Mouse (Mus musculus): ENCODE data around the gene Serbp1. TPM values are rescaled to one million over a fixed set of nuclear protein-coding genes. Genes with fewer than 3 reads are reported as not detected.
A peak's percentile ranks its signal among the peaks of the same experiment; 100 is the strongest.

The Serbp1 gene
- total RNA-seq, 2 experiments from 2014 or later = 434 to 996 TPM

DNA sequence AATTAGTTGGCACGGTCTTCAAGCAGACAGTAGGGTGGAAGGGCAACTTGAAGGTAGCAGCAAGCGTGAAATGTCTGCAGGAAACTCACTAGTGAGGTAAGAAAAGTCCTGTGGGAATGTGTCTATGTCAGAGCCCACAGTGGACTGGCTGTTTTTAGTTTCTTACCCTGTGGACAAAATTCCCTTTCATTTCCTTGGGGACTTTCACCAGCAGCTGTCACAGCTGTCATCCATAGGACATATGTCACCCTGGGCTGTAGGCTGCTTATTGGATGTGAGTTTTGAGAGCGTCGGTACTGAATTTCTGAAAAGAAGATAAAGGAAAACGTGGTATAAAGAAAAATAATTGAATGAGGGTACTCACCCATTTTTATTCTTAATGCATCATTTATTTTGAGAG, 60.8 kb downstream of the Serbp1 start:
- no peak for ATAC-seq (ENCODE audit: poor library complexity, severe bottlenecking)

DNA sequence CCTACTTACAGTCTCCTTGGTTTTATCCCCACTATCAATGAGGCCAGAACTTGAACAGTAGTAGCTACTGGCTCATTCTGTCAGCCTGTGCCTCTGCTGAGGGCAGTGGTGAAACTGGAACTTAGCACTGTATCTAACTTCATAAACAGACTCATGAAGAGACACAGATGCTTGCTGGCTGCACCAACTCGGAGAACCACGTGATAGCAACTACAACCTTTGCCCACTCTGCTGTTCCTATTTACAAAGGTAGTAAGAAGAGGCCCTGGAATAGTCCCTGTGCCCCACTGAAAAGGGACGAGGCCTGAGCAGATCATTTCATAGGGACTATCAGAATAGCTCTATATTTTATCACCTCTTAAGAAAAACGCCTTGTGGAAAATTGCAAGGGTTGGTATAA, 62.3 kb downstream of the Serbp1 start:
- no peak for ATAC-seq (ENCODE audit: poor library complexity, severe bottlenecking)

DNA sequence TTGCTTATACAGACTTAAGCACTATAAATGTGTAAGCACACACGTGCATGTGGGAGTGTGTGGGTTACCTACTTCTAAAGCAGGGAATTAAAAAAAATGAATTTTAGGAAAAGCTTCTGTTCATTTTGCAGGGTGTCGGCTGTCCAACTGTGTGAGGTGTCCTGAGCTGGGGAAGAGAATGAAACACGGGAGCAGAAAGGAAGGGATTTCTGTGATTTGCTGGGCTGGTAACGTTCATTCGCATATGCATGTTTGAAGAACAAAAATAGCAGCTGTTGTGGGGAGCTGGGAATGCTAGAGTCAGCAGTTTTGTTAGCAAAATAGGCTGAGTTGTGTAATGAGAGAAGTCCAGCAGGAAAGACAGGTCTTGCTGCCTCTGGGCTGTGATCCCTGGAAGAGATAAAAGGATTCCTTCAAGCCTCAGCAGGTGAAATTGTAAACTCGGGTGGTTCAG, 62.8 kb downstream of the Serbp1 start:
- no peak for ATAC-seq (ENCODE audit: poor library complexity, severe bottlenecking)

DNA sequence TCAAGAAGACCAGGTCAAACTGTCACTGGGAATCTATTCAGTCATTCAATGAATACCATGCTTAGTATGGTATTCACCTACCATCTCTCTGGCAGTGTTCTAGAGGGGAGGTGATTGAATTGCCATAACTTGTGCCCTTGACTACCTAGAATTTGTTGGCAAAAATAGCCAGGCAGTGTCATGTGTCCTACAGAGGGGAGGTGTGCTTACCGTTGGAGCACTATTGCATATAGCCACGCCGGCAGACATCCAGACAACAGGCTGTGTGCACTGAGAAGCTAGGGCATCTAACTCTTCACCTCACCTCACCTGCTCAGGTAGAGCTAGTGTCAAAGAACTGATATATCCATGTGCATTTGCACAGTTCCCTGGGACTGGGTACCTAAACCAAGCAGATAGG, 63.3 kb downstream of the Serbp1 start:
- no peak for ATAC-seq (ENCODE audit: poor library complexity, severe bottlenecking)

DNA sequence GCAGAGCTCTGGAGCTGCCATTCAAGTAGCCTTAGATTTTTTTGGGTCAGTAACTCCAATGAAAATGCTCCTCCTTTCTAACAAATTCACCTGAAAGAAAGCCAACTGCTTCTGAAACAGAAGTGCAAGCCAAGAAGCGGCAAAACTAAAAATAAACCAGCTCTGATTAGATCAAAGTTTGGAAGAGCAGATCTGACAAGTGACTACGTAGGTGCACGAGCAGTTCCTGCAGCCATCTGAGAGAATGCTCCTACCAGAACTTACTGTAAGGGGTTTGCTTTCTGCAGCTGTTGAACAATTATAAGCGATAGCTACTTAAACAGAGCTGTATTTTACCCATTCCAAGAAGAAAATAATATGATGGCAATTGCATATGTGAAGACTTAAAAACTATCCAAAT, 64.5 kb downstream of the Serbp1 start:
- ATAC-seq (ENCODE audit: poor library complexity, severe bottlenecking) = no peak

DNA sequence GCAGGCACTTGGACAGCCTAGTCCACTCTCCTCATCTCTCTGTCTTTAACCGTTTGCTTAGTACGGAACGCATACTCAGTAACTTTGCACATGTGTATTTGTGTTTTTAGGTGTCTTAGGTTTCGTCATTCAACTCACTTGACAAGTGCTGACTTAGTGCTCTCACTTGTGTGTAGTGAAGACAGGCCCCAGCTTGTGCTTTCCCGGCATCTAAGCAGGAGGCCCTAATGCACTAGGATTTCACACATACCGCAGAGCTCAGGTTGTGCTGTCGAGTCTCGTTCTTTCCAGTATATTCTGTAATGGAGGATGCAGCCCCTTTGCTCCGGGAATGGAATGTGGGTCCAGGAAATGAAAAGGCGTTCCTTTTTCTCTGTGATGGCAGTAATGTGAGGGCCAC, 65.2 kb downstream of the Serbp1 start:
- no peak for ATAC-seq (ENCODE audit: poor library complexity, severe bottlenecking)

DNA sequence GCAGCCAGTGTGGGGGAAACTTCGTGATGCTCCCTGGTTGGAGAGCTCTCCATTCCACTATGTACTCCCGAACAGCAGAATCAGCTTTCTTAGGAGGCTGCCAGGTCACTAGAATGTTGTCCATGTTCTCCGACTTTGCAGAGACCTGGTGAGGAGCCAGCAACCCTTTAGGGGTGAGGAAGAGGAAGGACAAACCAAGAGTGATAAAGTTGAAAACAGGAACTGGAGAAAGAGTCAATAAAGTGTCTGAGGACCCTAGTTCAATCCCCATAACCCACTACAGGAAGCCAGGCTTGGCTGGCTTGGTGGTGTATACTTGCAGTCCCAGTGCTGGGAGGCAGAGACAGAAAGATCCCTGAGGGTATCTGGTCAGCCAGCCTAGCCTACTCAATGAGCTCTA, 71.0 kb downstream of the Serbp1 start:
- ATAC-seq (ENCODE audit: poor library complexity, severe bottlenecking) = no peak

DNA sequence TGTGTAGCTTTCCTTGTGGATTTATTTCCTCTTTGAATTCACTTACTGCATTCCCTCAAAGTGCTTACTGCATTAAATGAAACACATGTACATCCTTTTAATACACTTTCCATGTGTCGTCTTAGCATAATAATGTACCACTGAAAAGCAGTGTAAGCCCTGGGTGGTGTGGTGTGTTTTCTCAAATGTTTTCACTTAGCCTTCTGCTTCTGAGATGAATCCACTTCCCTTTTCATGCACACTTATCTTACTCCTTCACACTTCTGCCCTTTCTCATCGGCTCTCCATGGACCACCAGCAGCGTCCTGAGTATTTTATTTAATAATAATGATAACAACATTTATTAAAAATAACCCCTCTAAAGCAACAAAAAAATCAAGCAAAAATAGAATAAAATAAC, 71.8 kb downstream of the Serbp1 start:
- ATAC-seq (ENCODE audit: poor library complexity, severe bottlenecking) = no peak

DNA sequence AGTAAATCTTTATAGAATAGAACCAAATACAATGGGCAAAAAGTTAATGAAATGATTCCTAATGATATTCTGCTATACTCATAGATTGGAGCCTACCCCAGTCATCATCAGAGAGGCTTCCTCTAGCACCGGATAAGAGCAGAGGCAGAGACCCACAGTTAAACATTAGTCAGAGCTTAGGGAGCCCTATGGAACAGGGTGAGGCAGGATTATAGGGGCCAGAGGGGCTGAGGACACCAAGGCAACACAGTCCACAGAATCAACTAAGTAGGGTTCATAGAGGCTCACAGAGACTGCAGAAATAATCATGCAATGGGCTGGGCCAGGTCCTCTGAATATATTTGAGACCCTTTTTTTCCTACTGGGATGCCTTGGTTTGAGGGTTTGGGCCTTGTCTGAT, 76.7 kb downstream of the Serbp1 start:
- no peak for ATAC-seq (ENCODE audit: poor library complexity, severe bottlenecking)

DNA sequence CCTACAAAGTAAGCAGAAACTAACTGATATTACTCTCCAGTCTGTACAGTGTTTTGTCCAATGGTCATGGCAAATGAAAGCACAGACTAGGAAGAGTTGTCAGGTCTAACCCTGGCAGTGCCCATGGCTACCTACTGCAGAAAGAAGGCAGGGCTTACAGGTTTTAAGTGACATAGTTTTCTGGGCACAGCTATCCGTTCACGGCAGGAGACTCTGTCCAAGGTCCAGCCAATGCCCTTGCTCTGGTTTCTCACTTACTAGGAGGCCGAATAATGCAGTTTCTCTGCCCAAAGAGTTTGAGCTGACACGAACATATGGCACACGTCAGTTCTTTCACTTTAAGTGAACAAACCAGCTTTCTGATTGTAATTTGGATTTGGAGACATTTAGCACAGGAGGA, 79.1 kb downstream of the Serbp1 start:
- ATAC-seq (ENCODE audit: poor library complexity, severe bottlenecking) = no peak

DNA sequence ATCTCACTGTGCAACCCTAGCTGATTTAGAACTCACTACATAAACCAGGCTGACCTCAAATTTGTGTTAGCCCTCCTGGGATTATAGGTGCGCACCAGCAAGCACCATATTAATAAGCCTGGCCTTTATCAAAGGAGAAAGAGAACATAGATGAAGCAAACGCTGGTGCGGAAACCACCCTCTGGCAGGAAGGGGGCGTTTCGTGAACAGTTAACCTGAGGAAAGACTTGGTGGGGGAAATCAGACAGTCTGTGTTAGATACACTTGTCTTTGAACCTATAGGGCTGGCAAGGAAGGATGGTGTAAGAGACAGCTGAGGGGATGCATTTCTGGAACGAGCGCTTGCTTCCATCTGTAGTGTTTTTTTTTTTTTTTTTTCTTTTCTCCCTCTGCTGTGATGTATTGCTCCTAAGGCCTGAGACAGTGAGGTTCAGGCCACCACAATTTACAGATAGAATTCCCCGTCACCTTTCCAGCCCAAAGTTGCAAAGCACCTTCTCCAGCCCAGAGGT, 79.9 kb downstream of the Serbp1 start:
- ATAC-seq (ENCODE audit: poor library complexity, severe bottlenecking) = peak; percentile 41

DNA sequence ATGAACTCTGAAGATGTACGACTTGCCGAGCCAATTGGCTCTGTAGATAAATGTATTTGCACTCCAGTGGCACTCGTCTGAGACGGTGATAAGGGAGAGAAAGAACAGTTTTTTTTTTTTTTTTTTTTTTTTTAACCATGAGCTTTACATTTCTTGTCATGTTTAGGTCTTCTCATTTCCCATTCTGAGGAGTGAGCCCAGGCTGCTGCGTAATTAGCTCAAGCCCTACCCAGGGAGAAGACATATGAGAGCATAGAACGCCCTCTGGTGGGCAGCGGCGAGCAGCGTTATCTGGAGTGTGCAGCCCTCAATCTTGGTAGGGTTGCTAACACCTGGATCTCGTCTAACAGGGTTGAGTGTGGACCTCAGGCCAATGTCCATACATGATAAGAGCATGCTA, 80.5 kb downstream of the Serbp1 start:
- ATAC-seq (ENCODE audit: poor library complexity, severe bottlenecking) = peak; percentile 78

DNA sequence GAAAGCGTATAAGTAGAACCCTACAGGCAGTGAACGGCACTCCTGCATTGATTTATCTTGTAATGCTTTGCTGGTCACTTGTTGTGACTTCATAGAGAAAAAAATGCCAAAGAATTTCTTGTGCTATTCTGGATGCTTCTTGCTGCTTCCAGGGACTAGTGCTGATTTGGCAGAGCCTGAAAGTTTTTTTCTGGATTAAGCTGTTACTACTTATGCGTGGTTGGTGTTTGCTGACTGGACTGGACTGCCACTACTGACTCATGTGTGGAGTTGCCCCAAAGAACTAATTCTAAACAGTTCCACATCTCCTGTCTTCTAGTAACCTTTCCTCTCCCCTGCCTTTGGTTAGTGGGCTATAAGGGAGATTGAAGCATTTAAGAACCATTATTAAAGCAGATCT, 85.8 kb downstream of the Serbp1 start:
- ATAC-seq (ENCODE audit: poor library complexity, severe bottlenecking) = no peak

DNA sequence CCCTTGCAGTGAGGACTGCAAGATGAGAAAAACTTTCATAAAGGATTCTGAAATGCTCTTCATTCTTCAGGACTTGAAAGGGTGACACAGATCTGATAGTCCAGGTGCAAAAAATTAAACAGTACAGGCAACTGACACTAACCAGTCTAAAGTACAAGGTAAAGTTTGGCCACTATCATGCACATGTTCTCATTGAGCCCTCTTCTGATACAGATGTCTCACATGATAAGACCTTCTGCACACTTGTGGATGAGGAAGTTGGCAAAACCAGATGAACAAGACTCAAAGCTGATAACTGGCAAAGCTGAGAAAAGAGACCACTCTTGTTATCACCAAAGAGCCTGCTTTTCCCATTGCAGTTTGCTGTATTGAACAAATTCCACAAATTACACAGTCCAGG, 100.0 kb downstream of the Serbp1 start:
- ATAC-seq (ENCODE audit: poor library complexity, severe bottlenecking) = peak; percentile 51

DNA sequence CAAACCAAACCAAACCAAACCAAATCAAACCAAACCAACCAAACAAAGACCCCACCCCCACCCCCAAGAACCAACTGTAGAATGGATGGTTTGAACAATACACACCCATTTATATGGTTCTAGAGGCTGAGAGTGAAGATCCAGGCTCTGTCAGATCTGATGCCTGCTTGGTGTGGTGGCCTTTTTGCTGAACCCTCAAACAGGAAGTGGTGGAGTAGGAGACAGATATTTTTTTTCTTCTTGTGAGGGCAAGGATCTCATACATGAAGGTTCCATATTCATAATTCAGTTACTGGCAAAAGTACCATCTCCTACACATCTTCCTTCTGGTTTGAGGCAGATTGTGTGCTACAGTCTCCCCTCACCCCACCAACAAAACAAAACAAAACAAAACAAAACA, 101.5 kb downstream of the Serbp1 start:
- ATAC-seq (ENCODE audit: poor library complexity, severe bottlenecking) = peak; percentile 35

Other genes with a start within 250 kb of the Serbp1 start
- gene Gadd45a, start 200.7 kb upstream of the Serbp1 start, total RNA-seq (2015) = 59.6 and 62.4 TPM in 2 replicates
- gene Gadd45a, start 200.7 kb upstream of the Serbp1 start, total RNA-seq (2017) = 77.2 and 95.9 TPM in 2 replicates
- 16.2 and 17.5 TPM in 2 replicates for gene Il12rb2, start 138.0 kb downstream of the Serbp1 start, total RNA-seq (2015)
- 3.0 and 5.1 TPM in 2 replicates for gene Il12rb2, start 138.0 kb downstream of the Serbp1 start, total RNA-seq (2017)

Measured in megakaryocyte, adult 5-6 weeks (primary cell).